Mouse (Mus musculus): ENCODE data around the gene Slc36a1. TPM values are rescaled to one million over a fixed set of nuclear protein-coding genes. Genes with fewer than 3 reads are reported as not detected.
A peak's percentile ranks its signal among the peaks of the same experiment; 100 is the strongest.

Gene Slc36a1
- polyA plus RNA-seq, 1 experiment from 2014 or later: 1.9 TPM

- H3K4me1 ChIP-seq (replicated peaks; ENCODE audit: insufficient read depth, low read length): no peaks in the 10 kb centered on the region
- no peaks in the 10 kb centered on the region for H3K27me3 ChIP-seq (ENCODE audit: insufficient read depth, low read length)
- H3K9me3 ChIP-seq (replicated peaks; ENCODE audit: low read length): no peaks in the 10 kb centered on the region
- H3K9ac ChIP-seq (ENCODE audit: low read depth, low read length): no peak overlapping the region
- ATAC-seq (replicated peaks; ENCODE audit: low FRiP score, low read depth) (no peak), DNase-seq (ENCODE audit: low spot score) (no peak)
- TF ChIP-seq CTCF (IDR thresholded peaks at IDR 0.05; ENCODE audit: low read depth): no peak
- H3K4me2 ChIP-seq (ENCODE audit: low read length): no peak overlapping the region
- WGBS: 93% methylated on average over 7 of the region's 7 CpGs
- H3K27ac ChIP-seq: no peak overlapping the region
- H3K36me3 ChIP-seq (ENCODE audit: insufficient read depth, low read length): peaks cover 25% of the 10 kb centered on the region
- no peak overlapping the region for H3K4me3 ChIP-seq (replicated peaks; ENCODE audit: low read depth, low read length)
These were observed 17.2 kb downstream of the Slc36a1 start for GRCm38 (mm10) chr11:55221306-55221705.

GRCm38 (mm10) chr11:55231034-55231433 lies 26.9 kb downstream of the Slc36a1 start:
- Histone ChIP-seq H3K27me3 (ENCODE audit: insufficient read depth, low read length) (no peaks in the 10 kb centered on the region), H3K9ac (ENCODE audit: low read depth, low read length) (no peak overlapping the region), H3K4me2 (ENCODE audit: low read length) (no peak overlapping the region), H3K27ac (no peak overlapping the region), H3K36me3 (ENCODE audit: insufficient read depth, low read length) (peaks cover 14% of the 10 kb centered on the region; the same call in 1 of the 2 replicates), H3K9me3 (replicated peaks; ENCODE audit: low read length) (no peaks in the 10 kb centered on the region), H3K4me3 (replicated peaks; ENCODE audit: low read depth, low read length) (no peak overlapping the region), H3K4me1 (replicated peaks; ENCODE audit: insufficient read depth, low read length) (0 out of 2 replicates have a peak, but pooled peaks cover 2% of the 10 kb centered on the region)
- no peak for TF ChIP-seq CTCF (IDR thresholded peaks at IDR 0.05; ENCODE audit: low read depth)
- WGBS: 90% methylated on average over 6 of the region's 6 CpGs
- ATAC-seq (replicated peaks; ENCODE audit: low FRiP score, low read depth) (no peak), DNase-seq (ENCODE audit: low spot score) (no peak)

GRCm38 (mm10) chr11:55234288-55234687 lies 30.1 kb downstream of the Slc36a1 start:
- H3K4me1 ChIP-seq (replicated peaks; ENCODE audit: insufficient read depth, low read length): no peaks in the 10 kb centered on the region
- H3K27me3 ChIP-seq (ENCODE audit: insufficient read depth, low read length): no peaks in the 10 kb centered on the region
- H3K36me3 ChIP-seq (ENCODE audit: insufficient read depth, low read length): 0 out of 2 replicates have a peak, but pooled peaks cover 8% of the 10 kb centered on the region
- WGBS: 88% methylated on average over 7 of the region's 7 CpGs
- TF ChIP-seq CTCF (IDR thresholded peaks at IDR 0.05; ENCODE audit: low read depth): no peak
- no peak overlapping the region for H3K9ac ChIP-seq (ENCODE audit: low read depth, low read length)
- H3K4me2 ChIP-seq (ENCODE audit: low read length): no peak overlapping the region
- DNase-seq (ENCODE audit: low spot score) (no peak), ATAC-seq (replicated peaks; ENCODE audit: low FRiP score, low read depth) (no peak)
- H3K27ac ChIP-seq: no peak overlapping the region
- H3K4me3 ChIP-seq (replicated peaks; ENCODE audit: low read depth, low read length): no peak overlapping the region
- H3K9me3 ChIP-seq (replicated peaks; ENCODE audit: low read length): no peaks in the 10 kb centered on the region

GRCm38 (mm10) chr11:55234791-55235190 lies 30.6 kb downstream of the Slc36a1 start:
- no peaks in the 10 kb centered on the region for H3K27me3 ChIP-seq (ENCODE audit: insufficient read depth, low read length)
- no peak overlapping the region for H3K9ac ChIP-seq (ENCODE audit: low read depth, low read length)
- no peaks in the 10 kb centered on the region for H3K4me1 ChIP-seq (replicated peaks; ENCODE audit: insufficient read depth, low read length)
- DNase-seq (ENCODE audit: low spot score) (no peak), ATAC-seq (replicated peaks; ENCODE audit: low FRiP score, low read depth) (no peak)
- 0 out of 2 replicates have a peak, but pooled peaks cover 8% of the 10 kb centered on the region for H3K36me3 ChIP-seq (ENCODE audit: insufficient read depth, low read length)
- H3K4me3 ChIP-seq (replicated peaks; ENCODE audit: low read depth, low read length): no peak overlapping the region
- no peak overlapping the region for H3K4me2 ChIP-seq (ENCODE audit: low read length)
- H3K9me3 ChIP-seq (replicated peaks; ENCODE audit: low read length): no peaks in the 10 kb centered on the region
- no peak overlapping the region for H3K27ac ChIP-seq
- no peak for TF ChIP-seq CTCF (IDR thresholded peaks at IDR 0.05; ENCODE audit: low read depth)
- WGBS: 78% methylated on average over 4 of the region's 4 CpGs

GRCm38 (mm10) chr11:55236815-55237214 lies 32.7 kb downstream of the Slc36a1 start:
- H3K4me3 ChIP-seq (replicated peaks; ENCODE audit: low read depth, low read length): no peak overlapping the region
- no peak for DNase-seq (ENCODE audit: low spot score)
- no peak overlapping the region for H3K27ac ChIP-seq
- no peaks in the 10 kb centered on the region for H3K27me3 ChIP-seq (ENCODE audit: insufficient read depth, low read length)
- no peak overlapping the region for H3K4me2 ChIP-seq (ENCODE audit: low read length)
- no peaks in the 10 kb centered on the region for H3K4me1 ChIP-seq (replicated peaks; ENCODE audit: insufficient read depth, low read length)
- 0 out of 2 replicates have a peak, but pooled peaks cover 4% of the 10 kb centered on the region for H3K36me3 ChIP-seq (ENCODE audit: insufficient read depth, low read length)
- no peak for TF ChIP-seq CTCF (IDR thresholded peaks at IDR 0.05; ENCODE audit: low read depth)
- no peak overlapping the region for H3K9ac ChIP-seq (ENCODE audit: low read depth, low read length)
- WGBS: 53% methylated on average over 1 of the region's 1 CpGs
- no peak for ATAC-seq (replicated peaks; ENCODE audit: low FRiP score, low read depth)
- no peaks in the 10 kb centered on the region for H3K9me3 ChIP-seq (replicated peaks; ENCODE audit: low read length)

GRCm38 (mm10) chr11:55239496-55239895 lies 35.3 kb downstream of the Slc36a1 start:
- Histone ChIP-seq H3K4me2 (ENCODE audit: low read length) (no peak overlapping the region), H3K9ac (ENCODE audit: low read depth, low read length) (no peak overlapping the region), H3K27me3 (ENCODE audit: insufficient read depth, low read length) (no peaks in the 10 kb centered on the region), H3K9me3 (replicated peaks; ENCODE audit: low read length) (no peaks in the 10 kb centered on the region), H3K4me1 (replicated peaks; ENCODE audit: insufficient read depth, low read length) (no peaks in the 10 kb centered on the region), H3K27ac (no peak overlapping the region), H3K36me3 (ENCODE audit: insufficient read depth, low read length) (0 out of 2 replicates have a peak, but pooled peaks cover 2% of the 10 kb centered on the region), H3K4me3 (replicated peaks; ENCODE audit: low read depth, low read length) (no peak overlapping the region)
- no peak for TF ChIP-seq CTCF (IDR thresholded peaks at IDR 0.05; ENCODE audit: low read depth)
- 75% methylated on average over 3 of the region's 3 CpGs for WGBS
- no peak for ATAC-seq (replicated peaks; ENCODE audit: low FRiP score, low read depth)
- no peak for DNase-seq (ENCODE audit: low spot score)

GRCm38 (mm10) chr11:55240556-55240955 lies 36.4 kb downstream of the Slc36a1 start:
- Histone ChIP-seq H3K9ac (ENCODE audit: low read depth, low read length) (no peak overlapping the region), H3K4me3 (replicated peaks; ENCODE audit: low read depth, low read length) (no peak overlapping the region), H3K4me2 (ENCODE audit: low read length) (no peak overlapping the region), H3K27ac (no peak overlapping the region), H3K4me1 (replicated peaks; ENCODE audit: insufficient read depth, low read length) (no peaks in the 10 kb centered on the region), H3K9me3 (replicated peaks; ENCODE audit: low read length) (no peaks in the 10 kb centered on the region), H3K36me3 (ENCODE audit: insufficient read depth, low read length) (no peaks in the 10 kb centered on the region), H3K27me3 (ENCODE audit: insufficient read depth, low read length) (no peaks in the 10 kb centered on the region)
- peak; percentile 84 for TF ChIP-seq CTCF (IDR thresholded peaks at IDR 0.05; ENCODE audit: low read depth)
- WGBS: 53% methylated on average over 7 of the region's 7 CpGs
- no peak for ATAC-seq (replicated peaks; ENCODE audit: low FRiP score, low read depth)
- peak; percentile 89 for DNase-seq (ENCODE audit: low spot score)
